Mouse (Mus musculus) liver, embryonic 14.5 days (tissue): Measurements from ENCODE around the gene Hoxd3. TPM values are rescaled to one million over a fixed set of nuclear protein-coding genes. Genes with fewer than 3 reads are reported as not detected.

Experiments
- ATAC-seq: fragments of 200-750 bp; cut with Nextera tagmentation; 2 replicates; pipeline ENCODE4 v1.8.0; 2017; ENCODE audit warnings: moderate number of reproducible peaks, mild to moderate bottlenecking, moderate library complexity; ENCODE audit not compliant: insufficient read depth
- DNase-seq, 3 experiments: peaks; one replicate each; pipeline ENCODE4 v3.0.0-alpha.2; 2012 to 2013; ENCODE audit warnings: low read depth in 3 of 3, low spot score in 3 of 3
- H3K27ac ChIP-seq: fragments of 300-500 bp; sonication (generic); 2 replicates; pipeline ENCODE4 v1.5.1; 2014; ENCODE audit warnings: moderate library complexity, mild to moderate bottlenecking, control low read depth, inconsistent platforms
- H3K27me3 ChIP-seq: fragments of 300-500 bp; sonication (generic); 2 replicates; pipeline ENCODE4 v1.6.1; 2014; ENCODE audit warnings: mild to moderate bottlenecking, low read length, moderate library complexity; ENCODE audit not compliant: control insufficient read depth, insufficient read depth
- H3K36me3 ChIP-seq: fragments of 300-500 bp; sonication (generic); replicated peaks from 2 replicates; pipeline ENCODE4 v1.6.1; 2014; ENCODE audit warnings: low read depth; ENCODE audit not compliant: control insufficient read depth, insufficient read depth
- H3K4me1 ChIP-seq, 2 experiments: fragments of 200-500 bp in 1 of 2; fragments of 300-500 bp in 1 of 2; sonication (generic) in 1 of 2; replicated peaks; 2 replicates each; pipeline ENCODE4 v1.6.1; 2012 to 2014; ENCODE audit warnings: antibody characterized with exemption in 1 of 2, inconsistent platforms in 1 of 2, low read length in 1 of 2; ENCODE audit not compliant: control insufficient read depth in 2 of 2, insufficient read depth in 2 of 2
- H3K4me2 ChIP-seq: fragments of 300-500 bp; sonication (generic); 2 replicates; pipeline ENCODE4 v1.6.1; 2014; ENCODE audit warnings: low read depth, mild to moderate bottlenecking, control low read depth, moderate library complexity
- H3K4me3 ChIP-seq, 2 experiments: fragments of 200-500 bp in 1 of 2; fragments of 300-500 bp in 1 of 2; sonication (generic) in 1 of 2; 2 replicates each; pipeline ENCODE4 v1.5.1; 2012 to 2014; ENCODE audit warnings: low read depth in 2 of 2, low read length in 2 of 2, mild to moderate bottlenecking in 2 of 2, control low read depth in 1 of 2, inconsistent platforms in 1 of 2, moderate library complexity in 1 of 2; ENCODE audit not compliant: insufficient read depth in 1 of 2
- H3K9ac ChIP-seq: fragments of 300-500 bp; sonication (generic); replicated peaks from 2 replicates; pipeline ENCODE4 v1.6.1; 2014; ENCODE audit warnings: mild to moderate bottlenecking, control low read depth, moderate library complexity
- H3K9me3 ChIP-seq: fragments of 300-500 bp; sonication (generic); 2 replicates; pipeline ENCODE4 v1.6.1; 2016; ENCODE audit warnings: low read length, mixed read lengths; ENCODE audit not compliant: control insufficient read depth
- CTCF ChIP-seq: IDR thresholded peaks from 2 replicates; pipeline ENCODE4 v1.5.1; 2016; ENCODE audit warnings: antibody characterized with exemption, low read depth, control low read depth
- EP300 ChIP-seq: IDR thresholded peaks from 2 replicates; pipeline ENCODE4 v1.6.1; 2016; ENCODE audit warnings: antibody characterized with exemption, low read depth
- WGBS: fragments of 180-500 bp; shearing (Covaris S2); extraction: QIAGEN DNeasy Blood & Tissue Kit; methylation state at CpG from one replicate; pipeline ENCODE4 v1.1.7; 2014; ENCODE audit not compliant: insufficient replicate concordance; 5-methylcytosine and 5-hydroxymethylcytosine counted together
- polyA plus RNA-seq, 2 experiments: library from polyadenylated mRNA; depleted of rRNA in 1 of 2; stranded (reverse) in 1 of 2; unstranded in 1 of 2; fragments of >200 nt; fragmentation: Nextera tagmentation in 1 of 2; extraction: Ambion mirVana in 1 of 2; gene quantifications; 2 replicates each; pipeline versions ENCODE4 v1.2.1 to v1.2.3; 2012 to 2014

Gene Hoxd3
- polyA plus RNA-seq, 2 experiments, result 0.02 TPM; not detected in 1

DNA sequence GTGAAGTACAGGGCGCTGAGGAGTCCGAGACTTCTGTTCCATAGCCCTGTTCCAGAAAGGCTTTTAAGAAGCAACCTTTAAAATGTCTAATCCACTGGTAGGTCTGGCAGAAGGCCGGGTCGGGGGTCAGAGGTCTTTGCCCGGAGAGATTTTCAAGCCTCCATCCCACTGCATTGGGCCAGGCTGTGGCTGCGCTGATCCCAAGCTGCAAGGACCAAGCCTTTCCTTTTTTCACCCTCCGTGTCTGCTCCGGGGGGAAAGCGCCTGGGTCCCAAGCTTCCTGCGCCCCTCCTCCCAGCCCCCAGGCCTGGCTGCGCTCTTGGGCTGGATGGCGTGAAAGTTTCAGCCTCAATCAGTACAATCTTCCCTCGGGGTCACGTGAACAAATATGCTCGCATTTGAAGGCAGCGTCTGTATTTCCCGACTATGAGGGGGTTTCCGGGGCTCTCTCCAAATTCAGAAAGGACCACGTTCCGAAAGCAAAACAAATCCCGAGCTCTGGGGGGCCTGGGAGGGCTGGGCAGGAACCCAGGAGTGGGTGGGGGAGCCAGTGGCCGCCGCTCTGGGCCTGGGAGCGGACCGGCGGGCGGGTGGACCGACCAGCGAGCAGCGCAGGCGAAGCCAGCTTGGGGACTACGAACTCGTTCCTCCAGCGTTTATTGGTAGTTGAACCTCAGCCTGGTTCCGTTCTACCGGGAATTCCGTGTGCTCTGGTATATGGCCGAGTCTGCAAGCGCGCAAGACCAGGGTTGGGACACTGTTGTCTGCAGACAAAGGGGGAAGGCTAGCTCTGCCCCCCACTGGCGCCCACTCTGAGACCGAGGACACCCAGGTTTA is 24.3 kb downstream of the Hoxd3 start:
- Histone ChIP-seq H3K9me3 (no peaks in the 10 kb centered on the region), H3K36me3 (no peaks in the 10 kb centered on the region), H3K27ac (no peak overlapping the region), H3K9ac (no peak overlapping the region), H3K4me3 (no peak overlapping the region), H3K27me3 (peaks cover 99% of the 10 kb centered on the region), H3K4me2 (no peak overlapping the region), H3K4me1 (no peaks in the 10 kb centered on the region)
- 3% methylated on average over 42 of the region's 42 CpGs for WGBS
- ATAC-seq (no peak), DNase-seq (no peak)
- no peak for TF ChIP-seq EP300
- TF ChIP-seq CTCF, result no peak

- no peak overlapping the region for H3K9ac ChIP-seq
- no peaks in the 10 kb centered on the region for H3K4me1 ChIP-seq
- no peak overlapping the region for H3K4me2 ChIP-seq
- H3K27ac ChIP-seq, result no peak overlapping the region
- H3K9me3 ChIP-seq, result no peaks in the 10 kb centered on the region
- no peak overlapping the region for H3K4me3 ChIP-seq
- WGBS, result 10% methylated on average over 15 of the region's 15 CpGs
- peaks cover 98% of the 10 kb centered on the region for H3K27me3 ChIP-seq
- TF ChIP-seq CTCF (no peak), EP300 (no peak)
- ATAC-seq (no peak), DNase-seq (no peak)
- no peaks in the 10 kb centered on the region for H3K36me3 ChIP-seq
Observed at GRCm38 (mm10) chr2:74736688-74737577, 25.2 kb downstream of the Hoxd3 start.

- no peak for DNase-seq
- Histone ChIP-seq H3K36me3 (no peaks in the 10 kb centered on the region), H3K9ac (no peak overlapping the region), H3K4me1 (no peaks in the 10 kb centered on the region), H3K4me3 (no peak overlapping the region), H3K27ac (no peak overlapping the region), H3K27me3 (peaks cover 94% of the 10 kb centered on the region), H3K4me2 (no peak overlapping the region), H3K9me3 (no peaks in the 10 kb centered on the region)
- WGBS, result 18% methylated on average over 7 of the region's 7 CpGs
- TF ChIP-seq EP300 (no peak), CTCF (no peak)
- ATAC-seq, result no peak
Observed at GRCm38 (mm10) chr2:74737578-74738070, 25.9 kb downstream of the Hoxd3 start.

GRCm38 (mm10) chr2:74738623-74739475 is 27.1 kb downstream of the Hoxd3 start:
- 3% methylated on average over 20 of the region's 20 CpGs for WGBS
- Histone ChIP-seq H3K4me3 (no peak overlapping the region), H3K4me1 (no peaks in the 10 kb centered on the region), H3K9ac (no peak overlapping the region), H3K27ac (no peak overlapping the region), H3K27me3 (peaks cover 90% of the 10 kb centered on the region), H3K4me2 (no peak overlapping the region), H3K9me3 (no peaks in the 10 kb centered on the region), H3K36me3 (no peaks in the 10 kb centered on the region)
- DNase-seq (no peak), ATAC-seq (no peak)
- TF ChIP-seq EP300 (no peak), CTCF (no peak)
